9 mouse cellular contexts compared by ENCODE assay signal in genomic region chr11:58021618-58022017, GRCm38 (mm10). TPM values are rescaled to one million over a fixed set of nuclear protein-coding genes. Genes with fewer than 3 reads are reported as not detected.
A peak's percentile ranks its signal among the peaks of the same experiment; 100 is the strongest.
DNase-seq lines count a peak whose midpoint lies in the region; ATAC-seq and TF ChIP-seq lines count a peak whose summit lies in the region.
"Had no signal": no experiment of that assay in that cellular context is flagged by ENCODE, and none has a peak within 500 bp of the region (broad histone marks: within the 10 kb centered on the region; RNA-seq: fewer than 3 reads in every experiment).

No protein-coding gene starts in this region.

- no peak for TF ChIP-seq CTCF in heart, adult 2 months (IDR thresholded peaks at IDR 0.05)

- no peak for DNase-seq in heart, adult 2 months
- DNase-seq in heart, postnatal 14 days, result no peak
- no peak for DNase-seq in limb, embryonic 10.5 days (ENCODE audit: low spot score)
- no peak for DNase-seq in intestine, embryonic 14.5 days (ENCODE audit: low spot score)
- DNase-seq in left cerebral cortex, adult 18-20 months (ENCODE audit: low spot score in 2 of 2), result no peak

- H3K36me3 ChIP-seq in heart, adult 2 months (ENCODE audit: control insufficient read depth, insufficient read depth, low read length), result peaks cover 33% of the 10 kb centered on the region
- H3K36me3 ChIP-seq in limb, embryonic 12.5 days, result no peaks in the 10 kb centered on the region
- H3K36me3 ChIP-seq in limb, embryonic 10.5 days, result peaks cover 6% of the 10 kb centered on the region; the same call in 1 of the 2 replicates
- H3K36me3 ChIP-seq in intestine, embryonic 14.5 days (ENCODE audit: control insufficient read depth, insufficient read depth, low read length), result no peaks in the 10 kb centered on the region
- no peaks in the 10 kb centered on the region for H3K36me3 ChIP-seq in macrophage (ENCODE audit: inconsistent target)
- no peaks in the 10 kb centered on the region for H3K36me3 ChIP-seq in midbrain, embryonic 16.5 days (ENCODE audit: control insufficient read depth, insufficient read depth, low read length)
- H3K36me3 ChIP-seq: hindbrain, embryonic 12.5 days had no signal

- no peaks in the 10 kb centered on the region for H3K27me3 ChIP-seq in heart, adult 2 months (ENCODE audit: control insufficient read depth, insufficient read depth, low read length)
- no peaks in the 10 kb centered on the region for H3K27me3 ChIP-seq in limb, embryonic 12.5 days
- no peaks in the 10 kb centered on the region for H3K27me3 ChIP-seq in limb, embryonic 10.5 days (ENCODE audit: low read depth, poor library complexity, severe bottlenecking)
- H3K27me3 ChIP-seq in intestine, embryonic 14.5 days (replicated peaks; ENCODE audit: control insufficient read depth, insufficient read depth, low read length), result no peaks in the 10 kb centered on the region
- no peaks in the 10 kb centered on the region for H3K27me3 ChIP-seq in midbrain, embryonic 16.5 days (ENCODE audit: control insufficient read depth, insufficient read depth, low read depth, low read length)
- H3K27me3 ChIP-seq: hindbrain, embryonic 12.5 days had no signal

- H3K4me3 ChIP-seq in heart, adult 2 months, result no peak overlapping the region
- no peak overlapping the region for H3K4me3 ChIP-seq in limb, embryonic 12.5 days (replicated peaks)
- H3K4me3 ChIP-seq in limb, embryonic 10.5 days, result no peak overlapping the region
- no peak overlapping the region for H3K4me3 ChIP-seq in intestine, embryonic 14.5 days (ENCODE audit: low read depth, low read length)
- H3K4me3 ChIP-seq in macrophage (ENCODE audit: inconsistent target), result no peak overlapping the region
- no peak overlapping the region for H3K4me3 ChIP-seq in midbrain, embryonic 16.5 days (ENCODE audit: low read depth, low read length)
- H3K4me3 ChIP-seq: hindbrain, embryonic 12.5 days had no signal

- H3K27ac ChIP-seq in heart, adult 2 months, result peak overlapping the region; percentile 5; the same call in 1 of the 2 replicates
- H3K27ac ChIP-seq in limb, embryonic 12.5 days, result 0 out of 2 replicates have a peak overlapping the region, but pooled peaks have one; percentile 53
- H3K27ac ChIP-seq in limb, embryonic 10.5 days, result no peak overlapping the region
- H3K27ac ChIP-seq in intestine, embryonic 14.5 days (ENCODE audit: low read depth), result peak overlapping the region; percentile 39; the same call in 1 of the 2 replicates
- H3K27ac ChIP-seq in macrophage, result peak overlapping the region; percentile 25
- H3K27ac ChIP-seq in midbrain, embryonic 16.5 days (ENCODE audit: low read length), result no peak overlapping the region
- H3K27ac ChIP-seq: hindbrain, embryonic 12.5 days had no signal

- H3K4me1 ChIP-seq in heart, adult 2 months (ENCODE audit: control insufficient read depth, insufficient read depth, low read length), result peaks cover 40% of the 10 kb centered on the region
- peaks cover 34% of the 10 kb centered on the region for H3K4me1 ChIP-seq in limb, embryonic 12.5 days (replicated peaks)
- H3K4me1 ChIP-seq in limb, embryonic 10.5 days, result peaks cover 15% of the 10 kb centered on the region
- peaks cover 54% of the 10 kb centered on the region for H3K4me1 ChIP-seq in intestine, embryonic 14.5 days (replicated peaks; ENCODE audit: control insufficient read depth, insufficient read depth, low read length)
- peaks cover 13% of the 10 kb centered on the region for H3K4me1 ChIP-seq in midbrain, embryonic 16.5 days (ENCODE audit: control insufficient read depth, insufficient read depth, low read length)

- ATAC-seq in limb, embryonic 12.5 days (ENCODE audit: insufficient number of reproducible peaks, insufficient read depth, low FRiP score, low TSS enrichment, low read depth), result no peak
- ATAC-seq in intestine, embryonic 14.5 days (replicated peaks; ENCODE audit: low FRiP score, low TSS enrichment, low read depth), result no peak; the same call in 1 of the 2 replicates
- no peak for ATAC-seq in midbrain, embryonic 16.5 days

- intact Hi-C loops in heart, adult 2 months (cut with DNase I), result no loop called here
- intact Hi-C loops in heart, postnatal 14 days (cut with DNase I), result no loop called here

- no peak overlapping the region for H3K4me2 ChIP-seq in limb, embryonic 12.5 days
- H3K4me2 ChIP-seq in intestine, embryonic 14.5 days (ENCODE audit: low read length), result peak overlapping the region; percentile 26; the same call in 1 of the 2 replicates
- no peak overlapping the region for H3K4me2 ChIP-seq in midbrain, embryonic 16.5 days (ENCODE audit: low read length)
- H3K4me2 ChIP-seq: hindbrain, embryonic 12.5 days had no signal

- no peaks in the 10 kb centered on the region for H3K9me3 ChIP-seq in limb, embryonic 12.5 days
- no peaks in the 10 kb centered on the region for H3K9me3 ChIP-seq in limb, embryonic 10.5 days (replicated peaks)
- H3K9me3 ChIP-seq in intestine, embryonic 14.5 days (ENCODE audit: control insufficient read depth, low read length), result no peaks in the 10 kb centered on the region
- H3K9me3 ChIP-seq in midbrain, embryonic 16.5 days (replicated peaks; ENCODE audit: control insufficient read depth, low read length, poor library complexity, severe bottlenecking), result no peaks in the 10 kb centered on the region
- H3K9me3 ChIP-seq: hindbrain, embryonic 12.5 days had no signal

- no peak for TF ChIP-seq POLR2A in heart, adult 2 months (IDR thresholded peaks at IDR 0.05; ENCODE audit: insufficient read depth, low read depth, low read length)

- TF ChIP-seq EP300 in heart, adult 2 months (IDR thresholded peaks at IDR 0.05; ENCODE audit: insufficient read depth, low read depth, low read length), result no peak

- H3K79me2 ChIP-seq in heart, adult 2 months (replicated peaks; ENCODE audit: control insufficient read depth, insufficient read depth, low read length), result peaks cover 15% of the 10 kb centered on the region
- peaks cover 100% of the 10 kb centered on the region for H3K79me2 ChIP-seq in macrophage (ENCODE audit: inconsistent target)

- no peak overlapping the region for H3K9ac ChIP-seq in heart, adult 2 months (ENCODE audit: low read depth, low read length)
- no peak overlapping the region for H3K9ac ChIP-seq in limb, embryonic 12.5 days (replicated peaks)
- no peak overlapping the region for H3K9ac ChIP-seq in intestine, embryonic 14.5 days (ENCODE audit: low read length)
- no peak overlapping the region for H3K9ac ChIP-seq in midbrain, embryonic 16.5 days (ENCODE audit: low read depth, low read length)
- H3K9ac ChIP-seq: hindbrain, embryonic 12.5 days had no signal

- 13% methylated on average over 2 of the region's 2 CpGs for WGBS in heart, adult 2 months
- 36% methylated on average over 2 of the region's 2 CpGs for WGBS in limb, embryonic 12.5 days
- 50% methylated on average over 2 of the region's 2 CpGs for WGBS in limb, embryonic 10.5 days
- 11% methylated on average over 2 of the region's 2 CpGs for whole genome bisulfite sequencing in intestine, embryonic 14.5 days
- 63% methylated on average over 2 of the region's 2 CpGs for WGBS in macrophage (ENCODE audit: missing documents)
- WGBS in midbrain, embryonic 16.5 days, result 66% methylated on average over 2 of the region's 2 CpGs

RNA-seq across cellular contexts. Expression of gene Larp1, which starts 12.8 kb away (rescaled TPM):
- total RNA-seq in heart, adult 2 months (2021), result 10 to 100 TPM; 57.4 to 63.4 TPM
- polyA plus RNA-seq in heart, adult 2 months (2012; rRNA removed), result 26.5 and 35.7 TPM in 2 replicates
- 10 to 100 TPM; 49.8 to 52.8 TPM for total RNA-seq in heart, postnatal 14 days (2021)
- 17.6 and 21.7 TPM in 2 replicates for polyA plus RNA-seq in limb, embryonic 12.5 days (2016; fragmentation: Nextera tagmentation; extraction: Ambion mirVana)
- polyA plus RNA-seq in limb, embryonic 10.5 days (2016; fragmentation: Nextera tagmentation; extraction: Ambion mirVana), result 20.0 and 22.6 TPM in 2 replicates
- polyA plus RNA-seq in intestine, embryonic 14.5 days (2014; fragmentation: Nextera tagmentation; extraction: Ambion mirVana), result 25.2 and 25.5 TPM in 2 replicates
- total RNA-seq in macrophage (2018; cell fraction: chromatin; rRNA removed), result 100 to 1,000 TPM in 17 of 26 experiments, 10 to 100 TPM in 9; 61.5 to 434 (median 141) TPM
- total RNA-seq in macrophage (2018; cell fraction: cytosol; rRNA removed), result 100 to 1,000 TPM in 7 of 26 experiments, 10 to 100 TPM in 19; 62.3 to 154 (median 85.2) TPM
- 100 to 1,000 TPM in 21 of 26 experiments, 10 to 100 TPM in 5; 71.7 to 336 (median 153) TPM for total RNA-seq in macrophage (2018; cell fraction: nucleus; rRNA removed)
- 48.8 to 67.1 TPM (median 59.1 TPM) in 3 replicates for polyA plus RNA-seq in macrophage (2018)
- 10 to 100 TPM; 87.5 to 89.1 TPM for total RNA-seq in left cerebral cortex, adult 18-20 months (2021)
- 17.7 and 18.4 TPM in 2 replicates for polyA plus RNA-seq in midbrain, embryonic 16.5 days (2015; fragmentation: Nextera tagmentation; extraction: Ambion mirVana)

Comparison
In these comparisons a context has a peak if more than half of its experiments do, and no peak if none do; other contexts are left out.
1. H3K27ac ChIP-seq: peak in heart, adult 2 months (single experiment), limb, embryonic 12.5 days (single experiment), intestine, embryonic 14.5 days (single experiment) and macrophage (single experiment); none in limb, embryonic 10.5 days (single experiment) and midbrain, embryonic 16.5 days (single experiment).